Mouse (Mus musculus) lung, embryonic 15.5 days (tissue): ENCODE data around the gene Lrp1. TPM values are rescaled to one million over a fixed set of nuclear protein-coding genes. Genes with fewer than 3 reads are reported as not detected.

Source experiments
- ATAC-seq: fragments of 200-750 bp; cut with Nextera tagmentation; 2 replicates; pipeline ENCODE4 v1.8.0; 2017; ENCODE audit warnings: moderate number of reproducible peaks, borderline replicate concordance; ENCODE audit not compliant: low FRiP score, low TSS enrichment; ENCODE audit errors: extremely low read depth
- H3K27ac ChIP-seq: fragments of 300-500 bp; sonication (generic); 2 replicates; pipeline ENCODE4 v1.5.1; 2015; ENCODE audit warnings: moderate library complexity, mild to moderate bottlenecking, inconsistent platforms
- H3K27me3 ChIP-seq: fragments of 300-500 bp; sonication (generic); 2 replicates; pipeline ENCODE4 v1.6.1; 2015; ENCODE audit warnings: inconsistent platforms
- H3K36me3 ChIP-seq: fragments of 300-500 bp; sonication (generic); 2 replicates; pipeline ENCODE4 v1.6.1; 2015; ENCODE audit warnings: inconsistent platforms
- H3K4me1 ChIP-seq: fragments of 300-500 bp; sonication (generic); 2 replicates; pipeline ENCODE4 v1.6.1; 2015; ENCODE audit warnings: inconsistent platforms
- H3K4me2 ChIP-seq: fragments of 300-500 bp; sonication (generic); 2 replicates; pipeline ENCODE4 v1.6.1; 2015; ENCODE audit warnings: inconsistent platforms, mild to moderate bottlenecking, moderate library complexity
- H3K4me3 ChIP-seq: fragments of 300-500 bp; sonication (generic); 2 replicates; pipeline ENCODE4 v1.5.1; 2015; ENCODE audit warnings: mild to moderate bottlenecking, inconsistent platforms
- H3K9ac ChIP-seq: fragments of 300-500 bp; sonication (generic); 2 replicates; pipeline ENCODE4 v1.6.1; 2015; ENCODE audit warnings: inconsistent platforms
- H3K9me3 ChIP-seq: fragments of 300-500 bp; sonication (generic); 2 replicates; pipeline ENCODE4 v1.6.1; 2016; ENCODE audit warnings: inconsistent platforms
- WGBS: fragments of 180-500 bp; shearing (Covaris S2); methylation state at CpG from one replicate; pipeline ENCODE4 v1.1.7; 2015; 5-methylcytosine and 5-hydroxymethylcytosine counted together
- polyA plus RNA-seq: library from polyadenylated mRNA; unstranded; fragments of >200 nt; fragmentation: Nextera tagmentation; extraction: Ambion mirVana; gene quantifications from 2 replicates; pipeline ENCODE4 v1.2.1, GENCODE M21; 2015

Lrp1 gene
- polyA plus RNA-seq, 1 experiment from 2014 or later, result 72.6 TPM

GRCm38 (mm10) chr10:127594930-127595715 is 25.8 kb downstream of the Lrp1 start:
- peak overlapping the region; percentile 83 for H3K27ac ChIP-seq
- no peaks in the 10 kb centered on the region for H3K9me3 ChIP-seq
- H3K4me1 ChIP-seq, result peaks cover 86% of the 10 kb centered on the region
- no peak overlapping the region for H3K4me2 ChIP-seq
- H3K27me3 ChIP-seq, result no peaks in the 10 kb centered on the region
- no peak for ATAC-seq
- WGBS, result 72% methylated on average over 30 of the region's 30 CpGs
- H3K4me3 ChIP-seq, result no peak overlapping the region
- H3K36me3 ChIP-seq, result peaks cover 11% of the 10 kb centered on the region
- H3K9ac ChIP-seq, result no peak overlapping the region

- WGBS, result 51% methylated on average over 8 of the region's 8 CpGs
- no peak for ATAC-seq
- H3K4me1 ChIP-seq, result peaks cover 78% of the 10 kb centered on the region
Observed at GRCm38 (mm10) chr10:127594405-127594804, 26.5 kb downstream of the Lrp1 start.

GRCm38 (mm10) chr10:127592850-127593249 is 28.1 kb downstream of the Lrp1 start:
- no peaks in the 10 kb centered on the region for H3K27me3 ChIP-seq

More at GRCm38 (mm10) chr10:127594405-127594804, 26.5 kb downstream of the Lrp1 start:
- Histone ChIP-seq H3K4me2 (no peak overlapping the region), H3K27ac (0 out of 2 replicates have a peak overlapping the region, but pooled peaks have one; percentile 2), H3K4me3 (no peak overlapping the region), H3K9me3 (no peaks in the 10 kb centered on the region), H3K9ac (no peak overlapping the region), H3K27me3 (no peaks in the 10 kb centered on the region), H3K36me3 (peaks cover 17% of the 10 kb centered on the region)

GRCm38 (mm10) chr10:127592423-127592822 is 28.5 kb downstream of the Lrp1 start:
- no peak overlapping the region for H3K4me3 ChIP-seq
- 79% methylated on average over 7 of the region's 7 CpGs for WGBS
- no peak overlapping the region for H3K4me2 ChIP-seq
- no peak for ATAC-seq
- no peak overlapping the region for H3K27ac ChIP-seq
- H3K9ac ChIP-seq, result no peak overlapping the region
- H3K36me3 ChIP-seq, result peaks cover 36% of the 10 kb centered on the region
- no peaks in the 10 kb centered on the region for H3K27me3 ChIP-seq
- peaks cover 59% of the 10 kb centered on the region for H3K4me1 ChIP-seq
- no peaks in the 10 kb centered on the region for H3K9me3 ChIP-seq

More at GRCm38 (mm10) chr10:127592850-127593249, 28.1 kb downstream of the Lrp1 start:
- Histone ChIP-seq H3K4me2 (no peak overlapping the region), H3K4me3 (no peak overlapping the region), H3K27ac (no peak overlapping the region), H3K9me3 (no peaks in the 10 kb centered on the region), H3K4me1 (peaks cover 64% of the 10 kb centered on the region), H3K9ac (no peak overlapping the region), H3K36me3 (peaks cover 31% of the 10 kb centered on the region)
- WGBS, result 45% methylated on average over 13 of the region's 13 CpGs
- ATAC-seq, result no peak

- Histone ChIP-seq H3K9me3 (no peaks in the 10 kb centered on the region), H3K27ac (peak overlapping the region; percentile 69), H3K4me1 (peaks cover 50% of the 10 kb centered on the region), H3K4me3 (no peak overlapping the region), H3K9ac (no peak overlapping the region), H3K36me3 (peaks cover 42% of the 10 kb centered on the region), H3K4me2 (no peak overlapping the region), H3K27me3 (no peaks in the 10 kb centered on the region)
- ATAC-seq, result peak; percentile 91
- whole genome bisulfite sequencing, result 22% methylated on average over 7 of the region's 7 CpGs
Observed at GRCm38 (mm10) chr10:127591514-127591913, 29.4 kb downstream of the Lrp1 start.

- Histone ChIP-seq H3K9ac (0 out of 2 replicates have a peak overlapping the region, but pooled peaks have one; percentile 13), H3K4me2 (no peak overlapping the region), H3K27me3 (no peaks in the 10 kb centered on the region), H3K36me3 (peaks cover 42% of the 10 kb centered on the region), H3K4me3 (no peak overlapping the region), H3K4me1 (peaks cover 45% of the 10 kb centered on the region), H3K9me3 (no peaks in the 10 kb centered on the region), H3K27ac (peak overlapping the region; percentile 69)
- no peak; the same call in 1 of the 2 replicates for ATAC-seq
- WGBS, result 75% methylated on average over 7 of the region's 7 CpGs
Observed at GRCm38 (mm10) chr10:127590831-127591451, 30.0 kb downstream of the Lrp1 start.

- H3K4me2 ChIP-seq, result no peak overlapping the region
- no peak overlapping the region for H3K27ac ChIP-seq
- peaks cover 38% of the 10 kb centered on the region for H3K4me1 ChIP-seq
- no peaks in the 10 kb centered on the region for H3K27me3 ChIP-seq
- no peak for ATAC-seq
- peaks cover 45% of the 10 kb centered on the region for H3K36me3 ChIP-seq
- H3K9me3 ChIP-seq, result no peaks in the 10 kb centered on the region
- H3K4me3 ChIP-seq, result no peak overlapping the region
- WGBS, result 87% methylated on average over 12 of the region's 12 CpGs
- H3K9ac ChIP-seq, result no peak overlapping the region
Observed at GRCm38 (mm10) chr10:127590256-127590655, 30.7 kb downstream of the Lrp1 start.

GRCm38 (mm10) chr10:127587776-127588175 is 33.2 kb downstream of the Lrp1 start:
- 75% methylated on average over 8 of the region's 8 CpGs for WGBS
- Histone ChIP-seq H3K4me2 (no peak overlapping the region), H3K9ac (no peak overlapping the region), H3K27ac (no peak overlapping the region), H3K36me3 (peaks cover 57% of the 10 kb centered on the region), H3K9me3 (no peaks in the 10 kb centered on the region), H3K4me1 (peaks cover 16% of the 10 kb centered on the region), H3K4me3 (no peak overlapping the region), H3K27me3 (no peaks in the 10 kb centered on the region)
- no peak for ATAC-seq

GRCm38 (mm10) chr10:127586209-127586608 is 34.7 kb downstream of the Lrp1 start:
- 60% methylated on average over 4 of the region's 4 CpGs for WGBS
- H3K4me1 ChIP-seq, result peaks cover 5% of the 10 kb centered on the region
- no peaks in the 10 kb centered on the region for H3K9me3 ChIP-seq
- H3K4me2 ChIP-seq, result no peak overlapping the region
- H3K4me3 ChIP-seq, result no peak overlapping the region
- ATAC-seq, result no peak
- peak overlapping the region; percentile 24; the same call in 1 of the 2 replicates for H3K27ac ChIP-seq
- peaks cover 66% of the 10 kb centered on the region for H3K36me3 ChIP-seq
- H3K9ac ChIP-seq, result no peak overlapping the region
- no peaks in the 10 kb centered on the region for H3K27me3 ChIP-seq

- Histone ChIP-seq H3K27me3 (no peaks in the 10 kb centered on the region), H3K9me3 (no peaks in the 10 kb centered on the region), H3K4me3 (no peak overlapping the region), H3K27ac (peak overlapping the region; percentile 24; the same call in 1 of the 2 replicates), H3K4me1 (no peaks in the 10 kb centered on the region), H3K4me2 (no peak overlapping the region), H3K36me3 (peaks cover 68% of the 10 kb centered on the region), H3K9ac (no peak overlapping the region)
- 85% methylated on average over 2 of the region's 2 CpGs for WGBS
- no peak for ATAC-seq
Observed at GRCm38 (mm10) chr10:127585598-127585997, 35.4 kb downstream of the Lrp1 start.

GRCm38 (mm10) chr10:127583649-127584048 is 37.3 kb downstream of the Lrp1 start:
- ATAC-seq, result no peak
- Histone ChIP-seq H3K9ac (no peak overlapping the region), H3K4me2 (no peak overlapping the region), H3K9me3 (no peaks in the 10 kb centered on the region), H3K4me3 (no peak overlapping the region), H3K27me3 (no peaks in the 10 kb centered on the region), H3K27ac (no peak overlapping the region), H3K4me1 (no peaks in the 10 kb centered on the region), H3K36me3 (peaks cover 62% of the 10 kb centered on the region)
- WGBS, result 81% methylated on average over 8 of the region's 8 CpGs

GRCm38 (mm10) chr10:127581291-127581690 is 39.7 kb downstream of the Lrp1 start:
- Histone ChIP-seq H3K4me2 (no peak overlapping the region), H3K27me3 (no peaks in the 10 kb centered on the region), H3K9ac (no peak overlapping the region), H3K4me1 (no peaks in the 10 kb centered on the region), H3K4me3 (no peak overlapping the region), H3K36me3 (peaks cover 62% of the 10 kb centered on the region), H3K27ac (no peak overlapping the region), H3K9me3 (no peaks in the 10 kb centered on the region)
- WGBS, result 79% methylated on average over 9 of the region's 9 CpGs
- no peak for ATAC-seq
